Mouse (Mus musculus) midbrain, embryonic 16.5 days (tissue): ENCODE measurements at regions not wholly inside any gene's neighbourhood (a gene's known extent, or its start where the extent isn't known, plus 50 kb on each side); places are given as distances from the start of the nearest gene placed in this dataset.

ENCODE experiments used
- ATAC-seq: fragments of 200-750 bp; cut with Nextera tagmentation; 2 replicates; pipeline ENCODE4 v1.8.0; 2017; ENCODE audit warnings: moderate TSS enrichment
- H3K27ac ChIP-seq: fragments of 300-500 bp; sonication (generic); 2 replicates; pipeline ENCODE4 v1.5.1; 2014; ENCODE audit warnings: mild to moderate bottlenecking, low read length, mixed read lengths
- H3K27me3 ChIP-seq: fragments of 300-500 bp; sonication (generic); 2 replicates; pipeline ENCODE4 v1.6.1; 2014; ENCODE audit warnings: low read depth, low read length, mixed read lengths; ENCODE audit not compliant: control insufficient read depth, insufficient read depth
- H3K36me3 ChIP-seq: fragments of 300-500 bp; sonication (generic); 2 replicates; pipeline ENCODE4 v1.6.1; 2014; ENCODE audit warnings: mild to moderate bottlenecking, low read length, moderate library complexity, mixed read lengths; ENCODE audit not compliant: control insufficient read depth, insufficient read depth
- H3K4me1 ChIP-seq: fragments of 300-500 bp; sonication (generic); 2 replicates; pipeline ENCODE4 v1.6.1; 2014; ENCODE audit warnings: mild to moderate bottlenecking, low read length, mixed read lengths; ENCODE audit not compliant: control insufficient read depth, insufficient read depth
- H3K4me2 ChIP-seq: fragments of 300-500 bp; sonication (generic); 2 replicates; pipeline ENCODE4 v1.6.1; 2014; ENCODE audit warnings: mild to moderate bottlenecking, low read length, mixed read lengths
- H3K4me3 ChIP-seq: fragments of 300-500 bp; sonication (generic); 2 replicates; pipeline ENCODE4 v1.5.1; 2014; ENCODE audit warnings: low read depth, mild to moderate bottlenecking, low read length, moderate library complexity, mixed read lengths
- H3K9ac ChIP-seq: fragments of 300-500 bp; sonication (generic); 2 replicates; pipeline ENCODE4 v1.6.1; 2014; ENCODE audit warnings: low read depth, low read length, mixed read lengths
- H3K9me3 ChIP-seq: fragments of 300-500 bp; sonication (generic); replicated peaks from 2 replicates; pipeline ENCODE4 v1.6.1; 2014; ENCODE audit warnings: mild to moderate bottlenecking, low read length, mixed read lengths; ENCODE audit not compliant: control insufficient read depth, poor library complexity, severe bottlenecking
- WGBS: fragments of 180-500 bp; shearing (Covaris S2); extraction: QIAGEN DNeasy Blood & Tissue Kit; methylation state at CpG from one replicate; pipeline ENCODE4 v1.1.7; 2014; 5-methylcytosine and 5-hydroxymethylcytosine counted together

- Histone ChIP-seq H3K9me3 (no peaks in the 10 kb centered on the region), H3K36me3 (no peaks in the 10 kb centered on the region), H3K4me3 (no peak overlapping the region), H3K4me1 (no peaks in the 10 kb centered on the region), H3K4me2 (no peak overlapping the region), H3K9ac (no peak overlapping the region), H3K27me3 (no peaks in the 10 kb centered on the region), H3K27ac (no peak overlapping the region)
- no peak for ATAC-seq
- WGBS: 90% methylated on average over 4 of the region's 4 CpGs
These were observed 185.7 kb upstream of the Pgrmc2 start for GRCm38 (mm10) chr3:41268516-41268915.

- no peak overlapping the region for H3K4me3 ChIP-seq
- H3K27me3 ChIP-seq: no peaks in the 10 kb centered on the region
- no peak overlapping the region for H3K9ac ChIP-seq
These were observed 183.4 kb upstream of the Pgrmc2 start for GRCm38 (mm10) chr3:41266216-41266615.

DNA sequence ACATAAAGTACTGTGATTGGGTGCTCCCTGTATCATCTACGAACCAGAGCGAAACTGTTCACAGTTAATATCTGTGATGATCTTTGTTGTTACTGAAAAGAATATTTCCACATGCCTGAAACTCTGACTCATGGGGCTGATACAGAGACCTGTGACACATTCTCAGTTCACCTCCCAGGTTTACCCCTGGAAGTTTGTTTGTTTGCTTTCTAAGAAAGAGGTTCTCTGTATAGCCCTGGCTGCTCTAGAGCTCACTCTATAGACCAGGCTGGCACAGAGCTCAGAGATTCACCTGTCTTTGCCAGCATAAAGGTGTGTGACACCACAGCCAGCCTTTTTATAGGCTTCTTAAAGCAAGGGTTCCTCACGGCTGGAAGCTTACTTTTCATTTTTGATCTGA, 182.6 kb upstream of the Pgrmc2 start:
- ATAC-seq: no peak
- 93% methylated on average over 3 of the region's 3 CpGs for WGBS
- H3K9ac ChIP-seq: no peak overlapping the region

More at GRCm38 (mm10) chr3:41266216-41266615, 183.4 kb upstream of the Pgrmc2 start:
- Histone ChIP-seq H3K36me3 (no peaks in the 10 kb centered on the region), H3K27ac (no peak overlapping the region), H3K9me3 (no peaks in the 10 kb centered on the region), H3K4me2 (no peak overlapping the region), H3K4me1 (no peaks in the 10 kb centered on the region)
- 88% methylated on average over 6 of the region's 6 CpGs for WGBS
- ATAC-seq: no peak

DNA sequence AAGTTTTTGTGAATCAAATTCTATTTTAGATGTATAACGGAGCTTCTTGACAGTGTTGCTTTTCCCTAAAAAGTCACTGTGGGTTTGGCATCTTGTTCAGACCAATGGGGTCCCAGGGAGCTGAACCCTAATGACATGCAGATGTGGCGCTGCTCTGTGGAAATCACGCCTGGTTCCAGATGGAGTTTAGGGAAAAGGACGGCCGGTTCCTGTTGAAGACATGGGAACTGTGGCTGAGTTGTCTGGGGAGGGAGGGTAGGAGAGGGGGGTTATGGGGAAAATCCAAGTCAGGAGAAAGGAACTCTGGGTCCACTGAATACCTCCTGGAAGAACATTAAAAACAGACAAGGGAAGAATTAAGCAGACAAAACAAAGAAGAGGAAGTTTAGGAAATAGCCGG, 175.4 kb upstream of the Pgrmc2 start:
- WGBS: 73% methylated on average over 6 of the region's 6 CpGs
- Histone ChIP-seq H3K4me2 (no peak overlapping the region), H3K4me1 (no peaks in the 10 kb centered on the region), H3K4me3 (no peak overlapping the region), H3K27ac (no peak overlapping the region), H3K27me3 (no peaks in the 10 kb centered on the region), H3K36me3 (no peaks in the 10 kb centered on the region), H3K9me3 (no peaks in the 10 kb centered on the region), H3K9ac (no peak overlapping the region)
- ATAC-seq: no peak

More for the DNA sequence above, 182.6 kb upstream of the Pgrmc2 start:
- Histone ChIP-seq H3K9me3 (no peaks in the 10 kb centered on the region), H3K4me1 (no peaks in the 10 kb centered on the region), H3K36me3 (no peaks in the 10 kb centered on the region), H3K4me2 (no peak overlapping the region), H3K27me3 (no peaks in the 10 kb centered on the region), H3K4me3 (no peak overlapping the region), H3K27ac (no peak overlapping the region)

- H3K4me2 ChIP-seq: no peak overlapping the region
- ATAC-seq: no peak
- H3K9me3 ChIP-seq: no peaks in the 10 kb centered on the region; the same call in 1 of the 2 replicates
- no peaks in the 10 kb centered on the region for H3K36me3 ChIP-seq
- H3K27ac ChIP-seq: no peak overlapping the region
- no peak overlapping the region for H3K9ac ChIP-seq
- H3K27me3 ChIP-seq: no peaks in the 10 kb centered on the region
- H3K4me3 ChIP-seq: no peak overlapping the region
- no peaks in the 10 kb centered on the region for H3K4me1 ChIP-seq
- 61% methylated on average over 2 of the region's 2 CpGs for WGBS
These were observed 162.1 kb upstream of the Pgrmc2 start for GRCm38 (mm10) chr3:41244960-41245359.

- H3K4me2 ChIP-seq: no peak overlapping the region
- no peak overlapping the region for H3K4me3 ChIP-seq
- no peak overlapping the region for H3K27ac ChIP-seq
- no peaks in the 10 kb centered on the region for H3K27me3 ChIP-seq
- no peak for ATAC-seq
- no peak overlapping the region for H3K9ac ChIP-seq
- no peaks in the 10 kb centered on the region for H3K36me3 ChIP-seq
- H3K9me3 ChIP-seq: no peaks in the 10 kb centered on the region
- 89% methylated on average over 8 of the region's 8 CpGs for WGBS
- H3K4me1 ChIP-seq: no peaks in the 10 kb centered on the region
These were observed 159.2 kb upstream of the Pgrmc2 start for GRCm38 (mm10) chr3:41241856-41242552.

GRCm38 (mm10) chr3:41239801-41240200, 157.0 kb upstream of the Pgrmc2 start:
- Histone ChIP-seq H3K27me3 (no peaks in the 10 kb centered on the region), H3K4me2 (no peak overlapping the region), H3K4me3 (no peak overlapping the region), H3K36me3 (no peaks in the 10 kb centered on the region), H3K4me1 (no peaks in the 10 kb centered on the region), H3K9me3 (no peaks in the 10 kb centered on the region), H3K27ac (no peak overlapping the region), H3K9ac (no peak overlapping the region)
- ATAC-seq: no peak
- WGBS: 70% methylated on average over 13 of the region's 13 CpGs

DNA sequence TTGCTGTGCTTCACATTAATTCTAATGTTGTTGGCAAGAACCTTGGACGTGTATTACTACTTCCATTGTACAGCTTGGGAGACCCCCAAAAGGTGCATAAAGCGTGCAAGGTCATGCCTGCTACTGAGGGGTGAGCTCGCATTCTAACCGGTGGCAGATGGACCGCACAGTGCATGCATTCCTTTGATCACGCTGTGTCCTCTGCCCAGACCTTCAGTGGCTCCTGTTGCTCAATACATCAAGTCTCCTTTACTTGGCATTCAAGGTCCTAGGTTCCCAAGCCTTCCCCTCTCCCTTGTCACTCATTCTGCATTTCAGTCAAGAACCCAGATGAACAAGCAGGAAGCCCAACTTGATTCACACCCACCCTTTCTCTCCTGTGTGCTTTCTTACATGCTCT, 156.4 kb upstream of the Pgrmc2 start:
- WGBS: 79% methylated on average over 6 of the region's 6 CpGs
- H3K27me3 ChIP-seq: no peaks in the 10 kb centered on the region
- H3K4me3 ChIP-seq: no peak overlapping the region
- H3K9me3 ChIP-seq: no peaks in the 10 kb centered on the region
- no peak overlapping the region for H3K4me2 ChIP-seq
- no peak overlapping the region for H3K9ac ChIP-seq
- ATAC-seq: no peak
- no peaks in the 10 kb centered on the region for H3K36me3 ChIP-seq
- H3K4me1 ChIP-seq: no peaks in the 10 kb centered on the region
- H3K27ac ChIP-seq: no peak overlapping the region

DNA sequence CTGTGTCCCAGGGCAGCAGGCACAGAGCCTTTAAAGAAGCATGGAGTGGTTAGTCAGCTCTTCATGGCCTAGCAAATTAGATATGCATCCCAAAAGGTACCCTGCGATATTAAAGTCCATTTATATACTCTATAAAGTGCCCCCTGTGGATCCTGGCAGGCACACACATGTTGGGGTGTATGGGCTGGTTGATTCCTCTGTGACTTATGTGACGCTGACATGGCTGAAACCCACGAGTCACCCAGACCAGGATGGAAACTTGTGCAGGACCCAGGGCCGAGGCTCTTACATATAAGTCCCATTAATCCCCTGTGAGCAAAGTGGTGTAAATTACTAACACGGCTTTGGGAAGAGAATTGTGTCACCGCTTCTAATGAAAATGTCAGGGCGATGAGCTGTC, 155.2 kb upstream of the Pgrmc2 start:
- H3K27ac ChIP-seq: no peak overlapping the region
- H3K36me3 ChIP-seq: no peaks in the 10 kb centered on the region
- no peaks in the 10 kb centered on the region for H3K4me1 ChIP-seq
- no peaks in the 10 kb centered on the region for H3K9me3 ChIP-seq
- no peak; the same call in 1 of the 2 replicates for ATAC-seq
- WGBS: 70% methylated on average over 7 of the region's 7 CpGs
- H3K27me3 ChIP-seq: no peaks in the 10 kb centered on the region
- H3K4me2 ChIP-seq: no peak overlapping the region
- H3K9ac ChIP-seq: no peak overlapping the region
- no peak overlapping the region for H3K4me3 ChIP-seq
